Mouse (Mus musculus): ENCODE data around the gene Tent4b.
A peak's percentile ranks its signal among the peaks of the same experiment; 100 is the strongest.

Tent4b gene

DNA sequence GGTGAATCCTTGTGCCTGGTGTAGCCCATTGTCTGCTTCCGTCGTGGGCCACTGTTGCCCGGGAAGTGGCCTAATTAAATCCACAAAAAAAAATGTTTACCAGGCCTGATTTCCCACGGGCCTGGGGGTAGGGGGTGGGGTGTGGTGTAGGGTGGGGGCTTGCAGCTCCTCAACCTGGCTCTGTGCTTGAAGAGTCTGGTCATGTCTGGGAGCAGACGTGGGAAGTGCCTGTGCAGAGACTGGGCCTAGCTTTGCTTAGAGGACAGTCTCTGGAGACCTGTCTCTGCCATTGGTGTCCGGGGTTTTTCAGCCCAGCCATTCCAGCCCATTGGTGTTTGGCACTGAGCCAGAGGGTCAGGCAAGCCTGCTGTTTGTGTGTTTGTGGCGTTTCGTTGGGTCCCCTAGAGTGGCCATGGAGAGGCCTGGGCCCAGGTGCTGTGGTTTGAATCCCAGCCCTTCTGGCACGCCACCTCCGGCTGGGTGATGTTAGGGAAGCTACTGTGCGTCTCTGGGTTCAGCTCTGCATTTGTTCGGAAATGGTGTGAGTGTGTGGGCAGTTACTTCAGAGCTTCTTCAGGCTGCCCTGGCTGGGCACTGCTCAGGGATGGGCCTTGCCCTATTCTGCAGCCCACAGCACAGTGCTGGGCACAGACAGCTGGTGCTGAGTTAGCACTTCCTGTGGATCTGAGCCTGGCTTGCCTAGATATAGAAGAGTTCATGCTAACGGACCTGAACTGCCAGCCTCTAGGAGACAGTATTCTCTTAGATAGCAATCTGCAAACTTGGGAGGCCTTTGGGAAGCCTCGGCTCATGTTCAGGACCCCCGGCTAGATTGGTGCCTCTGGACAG is 102.8 kb downstream of the Tent4b start:
- DNase-seq (ENCODE audit: low read depth, low spot score), result no peak

DNA sequence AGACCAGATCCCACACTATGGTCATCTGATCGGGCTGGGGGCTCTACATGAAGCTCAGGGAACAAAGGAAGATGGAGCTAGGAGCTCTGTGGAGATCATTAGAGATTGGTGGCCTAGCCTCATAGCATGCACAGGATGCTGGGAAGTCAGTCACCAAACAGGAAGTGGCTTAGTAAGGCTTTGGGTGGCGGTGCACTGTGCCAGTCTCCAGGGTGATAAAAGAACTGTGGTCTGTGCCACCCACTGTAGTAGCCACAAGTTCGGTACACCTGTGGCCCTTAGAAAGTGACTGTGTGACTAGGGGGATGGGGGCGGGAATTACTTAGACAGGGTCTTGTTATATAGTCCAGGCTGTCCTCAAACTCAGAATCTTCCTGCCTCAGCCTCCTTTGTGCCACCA is 106.8 kb downstream of the Tent4b start:
- DNase-seq (ENCODE audit: low read depth, low spot score), result peak; percentile 60

DNA sequence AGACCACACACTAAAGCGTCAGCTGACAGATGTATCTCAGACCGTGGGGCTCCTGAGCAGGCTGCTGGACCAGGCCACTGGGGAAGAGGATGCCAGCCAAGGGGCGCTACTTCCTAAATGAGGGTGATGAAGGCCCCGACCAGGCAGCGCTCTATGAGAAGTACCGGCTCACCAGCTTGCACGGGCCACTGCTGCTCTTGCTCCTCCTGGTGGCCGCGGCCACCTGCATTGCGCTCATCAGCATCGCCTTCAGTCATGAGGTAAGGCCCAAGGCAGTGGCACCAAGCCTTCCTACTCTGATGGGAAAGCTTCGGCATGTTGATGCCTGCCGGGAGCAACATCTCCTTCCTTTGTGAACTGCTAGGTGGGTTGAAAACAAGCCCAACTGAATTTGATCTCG is 107.5 kb downstream of the Tent4b start:
- peak; percentile 68 for DNase-seq (ENCODE audit: low read depth, low spot score)

DNA sequence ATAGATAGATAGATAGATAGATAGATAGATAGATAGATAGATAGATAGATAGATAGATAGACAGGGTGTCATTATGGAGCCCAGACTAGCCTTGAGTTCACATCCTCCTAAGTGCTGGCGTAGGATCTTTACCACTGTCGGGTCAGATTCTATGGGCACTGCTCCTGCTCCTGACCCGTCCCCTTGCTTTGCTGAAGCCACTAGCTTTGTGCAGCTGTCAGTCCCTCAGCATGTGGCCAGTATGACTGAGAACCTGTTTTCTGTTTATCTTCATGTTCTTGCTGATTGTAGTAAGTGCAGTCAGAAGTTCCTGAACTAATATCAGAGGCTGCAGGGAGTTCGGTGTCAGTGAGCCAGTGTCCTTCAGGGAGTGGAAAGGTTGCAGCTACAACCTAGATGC is 108.7 kb downstream of the Tent4b start:
- no peak for DNase-seq (ENCODE audit: low read depth, low spot score)
